Mouse (Mus musculus): Measurements from ENCODE around the gene Prune2. TPM values are rescaled to one million over a fixed set of nuclear protein-coding genes. Genes with fewer than 3 reads are reported as not detected.

The Prune2 gene
- polyA plus RNA-seq, 1 experiment from 2014 or later, result 11.6 TPM

GRCm38 (mm10) chr19:17144205-17144604, 188.3 kb downstream of the Prune2 start:
- H3K4me1 ChIP-seq (ENCODE audit: control insufficient read depth in 2 of 2, insufficient read depth in 2 of 2, low read length in 2 of 2), result no peaks in the 10 kb centered on the region
- no peak overlapping the region for H3K27ac ChIP-seq (replicated peaks in 1 of 2; ENCODE audit: control insufficient read depth in 1 of 2, insufficient read depth in 1 of 2, low read depth in 2 of 2, low read length in 2 of 2)
- no peaks in the 10 kb centered on the region for H3K36me3 ChIP-seq (ENCODE audit: control insufficient read depth, insufficient read depth, low read length)
- H3K4me3 ChIP-seq (ENCODE audit: control insufficient read depth in 1 of 2, insufficient read depth in 1 of 2, low read depth in 1 of 2, low read length in 2 of 2), result no peak overlapping the region
- no peak overlapping the region for H3K4me2 ChIP-seq (ENCODE audit: low read length)
- no peaks in the 10 kb centered on the region for H3K27me3 ChIP-seq (ENCODE audit: control insufficient read depth, insufficient read depth, low read length)
- 75% methylated on average over 6 of the region's 6 CpGs for WGBS
- H3K9ac ChIP-seq (ENCODE audit: low read length), result no peak overlapping the region
- ATAC-seq (ENCODE audit: insufficient number of reproducible peaks, insufficient read depth, low FRiP score, low read depth), result no peak
- no peaks in the 10 kb centered on the region for H3K9me3 ChIP-seq (ENCODE audit: control insufficient read depth, low read length)

- no peaks in the 10 kb centered on the region for H3K36me3 ChIP-seq (ENCODE audit: control insufficient read depth, insufficient read depth, low read length)
- no peak overlapping the region for H3K9ac ChIP-seq (ENCODE audit: low read length)
- H3K27me3 ChIP-seq (ENCODE audit: control insufficient read depth, insufficient read depth, low read length), result no peaks in the 10 kb centered on the region
- H3K4me2 ChIP-seq (ENCODE audit: low read length), result no peak overlapping the region
- no peaks in the 10 kb centered on the region for H3K4me1 ChIP-seq (ENCODE audit: control insufficient read depth in 2 of 2, insufficient read depth in 2 of 2, low read length in 2 of 2)
- no peak overlapping the region for H3K27ac ChIP-seq (replicated peaks in 1 of 2; ENCODE audit: control insufficient read depth in 1 of 2, insufficient read depth in 1 of 2, low read depth in 2 of 2, low read length in 2 of 2)
- ATAC-seq (ENCODE audit: insufficient number of reproducible peaks, insufficient read depth, low FRiP score, low read depth), result no peak
- no peaks in the 10 kb centered on the region for H3K9me3 ChIP-seq (ENCODE audit: control insufficient read depth, low read length)
- H3K4me3 ChIP-seq (ENCODE audit: control insufficient read depth in 1 of 2, insufficient read depth in 1 of 2, low read depth in 1 of 2, low read length in 2 of 2), result no peak overlapping the region
- WGBS, result 75% methylated on average over 7 of the region's 7 CpGs
Measured at GRCm38 (mm10) chr19:17150064-17150463, 194.1 kb downstream of the Prune2 start.

- no peak overlapping the region for H3K4me2 ChIP-seq (ENCODE audit: low read length)
- H3K36me3 ChIP-seq (ENCODE audit: control insufficient read depth, insufficient read depth, low read length), result no peaks in the 10 kb centered on the region
- WGBS, result 82% methylated on average over 6 of the region's 6 CpGs
- H3K4me3 ChIP-seq (ENCODE audit: control insufficient read depth in 1 of 2, insufficient read depth in 1 of 2, low read depth in 1 of 2, low read length in 2 of 2), result no peak overlapping the region
- H3K9me3 ChIP-seq (ENCODE audit: control insufficient read depth, low read length), result no peaks in the 10 kb centered on the region
- H3K9ac ChIP-seq (ENCODE audit: low read length), result no peak overlapping the region
- no peak for ATAC-seq (ENCODE audit: insufficient number of reproducible peaks, insufficient read depth, low FRiP score, low read depth)
- no peaks in the 10 kb centered on the region for H3K27me3 ChIP-seq (ENCODE audit: control insufficient read depth, insufficient read depth, low read length)
- H3K27ac ChIP-seq (replicated peaks in 1 of 2; ENCODE audit: control insufficient read depth in 1 of 2, insufficient read depth in 1 of 2, low read depth in 2 of 2, low read length in 2 of 2), result no peak overlapping the region
- H3K4me1 ChIP-seq (ENCODE audit: control insufficient read depth in 2 of 2, insufficient read depth in 2 of 2, low read length in 2 of 2), result no peaks in the 10 kb centered on the region
Measured at GRCm38 (mm10) chr19:17151781-17152180, 195.9 kb downstream of the Prune2 start.

GRCm38 (mm10) chr19:17152461-17152860, 196.5 kb downstream of the Prune2 start:
- H3K27me3 ChIP-seq (ENCODE audit: control insufficient read depth, insufficient read depth, low read length), result no peaks in the 10 kb centered on the region
- H3K4me1 ChIP-seq (ENCODE audit: control insufficient read depth in 2 of 2, insufficient read depth in 2 of 2, low read length in 2 of 2), result no peaks in the 10 kb centered on the region
- no peak overlapping the region for H3K4me3 ChIP-seq (ENCODE audit: control insufficient read depth in 1 of 2, insufficient read depth in 1 of 2, low read depth in 1 of 2, low read length in 2 of 2)
- H3K36me3 ChIP-seq (ENCODE audit: control insufficient read depth, insufficient read depth, low read length), result no peaks in the 10 kb centered on the region
- no peaks in the 10 kb centered on the region for H3K9me3 ChIP-seq (ENCODE audit: control insufficient read depth, low read length)
- 80% methylated on average over 7 of the region's 7 CpGs for WGBS
- no peak overlapping the region for H3K9ac ChIP-seq (ENCODE audit: low read length)
- no peak for ATAC-seq (ENCODE audit: insufficient number of reproducible peaks, insufficient read depth, low FRiP score, low read depth)
- H3K27ac ChIP-seq (replicated peaks in 1 of 2; ENCODE audit: control insufficient read depth in 1 of 2, insufficient read depth in 1 of 2, low read depth in 2 of 2, low read length in 2 of 2), result no peak overlapping the region
- H3K4me2 ChIP-seq (ENCODE audit: low read length), result no peak overlapping the region

GRCm38 (mm10) chr19:17153911-17154639, 198.2 kb downstream of the Prune2 start:
- no peak overlapping the region for H3K4me3 ChIP-seq (ENCODE audit: control insufficient read depth in 1 of 2, insufficient read depth in 1 of 2, low read depth in 1 of 2, low read length in 2 of 2)
- H3K9me3 ChIP-seq (ENCODE audit: control insufficient read depth, low read length), result no peaks in the 10 kb centered on the region
- H3K4me2 ChIP-seq (ENCODE audit: low read length), result no peak overlapping the region
- no peak overlapping the region for H3K27ac ChIP-seq (replicated peaks in 1 of 2; ENCODE audit: control insufficient read depth in 1 of 2, insufficient read depth in 1 of 2, low read depth in 2 of 2, low read length in 2 of 2)
- H3K36me3 ChIP-seq (ENCODE audit: control insufficient read depth, insufficient read depth, low read length), result no peaks in the 10 kb centered on the region
- ATAC-seq (ENCODE audit: insufficient number of reproducible peaks, insufficient read depth, low FRiP score, low read depth), result no peak
- 87% methylated on average over 11 of the region's 11 CpGs for WGBS
- no peaks in the 10 kb centered on the region for H3K4me1 ChIP-seq (ENCODE audit: control insufficient read depth in 2 of 2, insufficient read depth in 2 of 2, low read length in 2 of 2)
- no peaks in the 10 kb centered on the region for H3K27me3 ChIP-seq (ENCODE audit: control insufficient read depth, insufficient read depth, low read length)
- H3K9ac ChIP-seq (ENCODE audit: low read length), result no peak overlapping the region

GRCm38 (mm10) chr19:17155216-17155615, 199.3 kb downstream of the Prune2 start:
- Histone ChIP-seq H3K4me2 (ENCODE audit: low read length) (no peak overlapping the region), H3K4me3 (ENCODE audit: control insufficient read depth in 1 of 2, insufficient read depth in 1 of 2, low read depth in 1 of 2, low read length in 2 of 2) (no peak overlapping the region), H3K27me3 (ENCODE audit: control insufficient read depth, insufficient read depth, low read length) (no peaks in the 10 kb centered on the region), H3K36me3 (ENCODE audit: control insufficient read depth, insufficient read depth, low read length) (no peaks in the 10 kb centered on the region), H3K27ac (replicated peaks in 1 of 2; ENCODE audit: control insufficient read depth in 1 of 2, insufficient read depth in 1 of 2, low read depth in 2 of 2, low read length in 2 of 2) (no peak overlapping the region), H3K9me3 (ENCODE audit: control insufficient read depth, low read length) (no peaks in the 10 kb centered on the region), H3K4me1 (ENCODE audit: control insufficient read depth in 2 of 2, insufficient read depth in 2 of 2, low read length in 2 of 2) (peaks cover 2 to 5% of the 10 kb centered on the region in 2 experiments), H3K9ac (ENCODE audit: low read length) (no peak overlapping the region)
- ATAC-seq (ENCODE audit: insufficient number of reproducible peaks, insufficient read depth, low FRiP score, low read depth), result no peak
- WGBS, result 71% methylated on average over 2 of the region's 2 CpGs

- 14% methylated on average over 2 of the region's 2 CpGs for WGBS
- no peak for ATAC-seq (ENCODE audit: insufficient number of reproducible peaks, insufficient read depth, low FRiP score, low read depth)
Measured at GRCm38 (mm10) chr19:17159676-17160075, 203.8 kb downstream of the Prune2 start.

GRCm38 (mm10) chr19:17160231-17160630, 204.3 kb downstream of the Prune2 start:
- no peak for ATAC-seq (ENCODE audit: insufficient number of reproducible peaks, insufficient read depth, low FRiP score, low read depth)

More at GRCm38 (mm10) chr19:17159676-17160075, 203.8 kb downstream of the Prune2 start:
- H3K27me3 ChIP-seq (ENCODE audit: control insufficient read depth, insufficient read depth, low read length), result no peaks in the 10 kb centered on the region
- H3K4me2 ChIP-seq (ENCODE audit: low read length), result no peak overlapping the region
- no peaks in the 10 kb centered on the region for H3K9me3 ChIP-seq (ENCODE audit: control insufficient read depth, low read length)
- H3K9ac ChIP-seq (ENCODE audit: low read length), result no peak overlapping the region
- peaks cover 4 to 5% of the 10 kb centered on the region in 2 experiments for H3K4me1 ChIP-seq (ENCODE audit: control insufficient read depth in 2 of 2, insufficient read depth in 2 of 2, low read length in 2 of 2)
- H3K4me3 ChIP-seq (ENCODE audit: control insufficient read depth in 1 of 2, insufficient read depth in 1 of 2, low read depth in 1 of 2, low read length in 2 of 2), result no peak overlapping the region
- H3K36me3 ChIP-seq (ENCODE audit: control insufficient read depth, insufficient read depth, low read length), result no peaks in the 10 kb centered on the region
- H3K27ac ChIP-seq (replicated peaks in 1 of 2; ENCODE audit: control insufficient read depth in 1 of 2, insufficient read depth in 1 of 2, low read depth in 2 of 2, low read length in 2 of 2), result no peak overlapping the region

More at GRCm38 (mm10) chr19:17160231-17160630, 204.3 kb downstream of the Prune2 start:
- Histone ChIP-seq H3K4me2 (ENCODE audit: low read length) (no peak overlapping the region), H3K9ac (ENCODE audit: low read length) (no peak overlapping the region), H3K27ac (replicated peaks in 1 of 2; ENCODE audit: control insufficient read depth in 1 of 2, insufficient read depth in 1 of 2, low read depth in 2 of 2, low read length in 2 of 2) (no peak overlapping the region), H3K36me3 (ENCODE audit: control insufficient read depth, insufficient read depth, low read length) (no peaks in the 10 kb centered on the region), H3K4me3 (ENCODE audit: control insufficient read depth in 1 of 2, insufficient read depth in 1 of 2, low read depth in 1 of 2, low read length in 2 of 2) (no peak overlapping the region), H3K27me3 (ENCODE audit: control insufficient read depth, insufficient read depth, low read length) (no peaks in the 10 kb centered on the region), H3K4me1 (ENCODE audit: control insufficient read depth in 2 of 2, insufficient read depth in 2 of 2, low read length in 2 of 2) (peaks cover 4 to 5% of the 10 kb centered on the region in 2 experiments), H3K9me3 (ENCODE audit: control insufficient read depth, low read length) (no peaks in the 10 kb centered on the region)
- 74% methylated on average over 2 of the region's 2 CpGs for WGBS

Measured in heart, embryonic 14.5 days (tissue).